Mouse (Mus musculus): ENCODE measurements around the gene Gprc6a.

Gprc6a gene

GRCm38 (mm10) chr10:51631411-51632136 is at the start of gene Gprc6a:
TSS of gene Gprc6a (minus strand) at chr10:51631461.
- in situ Hi-C loops (cut with MboI; ENCODE audit: low pct_unique_long_range_greater_than_20kb in 1 of 2, low sequenced_read_pairs in 2 of 2, unreplicated experiment in 1 of 2), result no loop called here

DNA sequence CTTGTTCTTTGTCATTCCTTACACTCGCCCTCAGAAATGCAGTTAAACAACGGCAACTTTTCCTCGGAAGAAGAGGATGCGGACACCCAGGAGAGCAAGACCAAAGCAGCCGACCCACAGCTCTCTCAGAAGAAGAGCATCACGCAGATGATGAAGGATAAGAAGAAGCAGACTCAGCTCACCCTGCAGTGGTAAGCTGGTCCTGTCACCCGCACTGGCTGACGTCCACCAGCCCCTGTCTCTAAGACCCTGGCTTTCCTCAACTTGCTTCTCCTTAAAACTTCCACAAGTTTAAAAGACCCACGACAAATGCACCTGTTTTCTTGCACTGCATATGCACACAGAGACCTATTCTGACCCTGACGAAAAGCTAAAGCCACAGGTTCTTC is 47.0 kb upstream of the Gprc6a start:
- in situ Hi-C loops (cut with MboI; ENCODE audit: low pct_unique_long_range_greater_than_20kb in 1 of 2, low sequenced_read_pairs in 2 of 2, unreplicated experiment in 1 of 2), result no loop called here

GRCm38 (mm10) chr10:51677548-51678250 is 46.4 kb upstream of the Gprc6a start, which contains the start of gene Rfx6:
TSS of gene Rfx6 (plus strand) at chr10:51677756.
- in situ Hi-C loops (cut with MboI; ENCODE audit: low pct_unique_long_range_greater_than_20kb in 1 of 2, low sequenced_read_pairs in 2 of 2, unreplicated experiment in 1 of 2), result no loop called here

GRCm38 (mm10) chr10:51672082-51672779 is 41.0 kb upstream of the Gprc6a start:
- in situ Hi-C loops (cut with MboI; ENCODE audit: low pct_unique_long_range_greater_than_20kb in 1 of 2, low sequenced_read_pairs in 2 of 2, unreplicated experiment in 1 of 2), result no loop called here

GRCm38 (mm10) chr10:51671583-51671982 is 40.3 kb upstream of the Gprc6a start:
- in situ Hi-C loops (cut with MboI; ENCODE audit: low pct_unique_long_range_greater_than_20kb in 1 of 2, low sequenced_read_pairs in 2 of 2, unreplicated experiment in 1 of 2), result no loop called here

- in situ Hi-C loops (cut with MboI; ENCODE audit: low pct_unique_long_range_greater_than_20kb in 1 of 2, low sequenced_read_pairs in 2 of 2, unreplicated experiment in 1 of 2), result no loop called here
Observed at GRCm38 (mm10) chr10:51669334-51669733, 38.1 kb upstream of the Gprc6a start.

DNA sequence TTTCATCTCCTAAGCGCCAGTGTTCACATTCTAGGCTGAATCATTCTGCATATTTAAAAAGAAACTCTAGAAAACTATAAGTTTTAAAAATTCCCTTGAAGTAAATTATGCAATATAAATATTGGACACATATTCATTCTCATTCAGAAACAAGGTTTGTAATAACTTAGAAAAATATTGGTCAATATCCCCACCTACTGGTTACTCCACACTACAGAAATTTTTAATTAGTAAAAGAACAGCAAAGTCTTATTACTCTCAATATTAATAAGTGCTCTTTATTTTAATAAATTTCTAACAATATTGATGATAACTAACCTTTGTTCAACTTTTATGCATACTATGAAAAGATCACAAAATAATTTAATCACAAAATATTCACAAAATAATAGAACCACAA is 26.1 kb upstream of the Gprc6a start:
- in situ Hi-C loops (cut with MboI; ENCODE audit: low pct_unique_long_range_greater_than_20kb in 1 of 2, low sequenced_read_pairs in 2 of 2, unreplicated experiment in 1 of 2), result no loop called here

GRCm38 (mm10) chr10:51649506-51650221 is 18.4 kb upstream of the Gprc6a start:
- in situ Hi-C loops (cut with MboI; ENCODE audit: low pct_unique_long_range_greater_than_20kb in 1 of 2, low sequenced_read_pairs in 2 of 2, unreplicated experiment in 1 of 2), result no loop called here

GRCm38 (mm10) chr10:51621193-51621592 is 10.1 kb downstream of the Gprc6a start:
- in situ Hi-C loops (cut with MboI; ENCODE audit: low pct_unique_long_range_greater_than_20kb in 1 of 2, low sequenced_read_pairs in 2 of 2, unreplicated experiment in 1 of 2), result no loop called here

DNA sequence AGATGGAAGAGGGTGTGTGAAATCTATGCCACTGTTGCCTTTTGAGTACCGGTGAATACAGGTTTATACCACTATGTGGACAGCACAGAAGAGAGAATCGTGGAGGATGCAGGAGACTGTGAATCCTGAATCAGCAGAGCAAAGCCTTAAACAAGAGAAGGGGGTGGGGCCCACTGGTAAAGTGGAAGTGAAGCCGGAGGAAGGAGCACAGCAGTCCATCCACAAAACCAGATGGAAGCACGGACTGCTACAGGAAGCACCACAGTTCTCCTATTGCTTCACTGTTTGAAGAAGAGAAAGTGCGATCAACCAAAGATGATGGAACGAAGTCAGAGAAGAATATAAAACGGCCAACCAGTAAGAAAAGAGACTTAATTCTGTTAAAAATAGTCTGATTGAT is 11.1 kb downstream of the Gprc6a start:
- in situ Hi-C loops (cut with MboI; ENCODE audit: low pct_unique_long_range_greater_than_20kb in 1 of 2, low sequenced_read_pairs in 2 of 2, unreplicated experiment in 1 of 2), result no loop called here

DNA sequence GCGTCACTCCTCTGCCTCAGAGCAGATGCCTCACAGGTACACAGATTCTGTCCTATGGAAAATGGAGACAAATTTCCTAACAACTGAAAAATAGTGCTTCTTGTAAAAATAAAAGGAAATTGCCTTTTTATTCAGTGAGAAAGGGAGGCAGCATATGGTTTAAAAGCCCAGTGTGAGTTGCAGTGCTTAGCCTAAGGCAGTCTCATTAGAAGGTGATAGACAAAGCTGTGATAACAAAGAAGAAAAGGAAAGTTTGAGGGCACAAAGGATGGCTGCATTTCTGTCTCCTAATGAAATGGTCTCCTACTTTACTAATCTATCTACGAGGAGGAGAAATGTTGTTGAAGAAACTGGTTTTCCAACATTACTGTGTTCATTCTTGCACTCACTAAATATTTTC is 12.7 kb downstream of the Gprc6a start:
- in situ Hi-C loops (cut with MboI; ENCODE audit: low pct_unique_long_range_greater_than_20kb in 1 of 2, low sequenced_read_pairs in 2 of 2, unreplicated experiment in 1 of 2), result no loop called here

DNA sequence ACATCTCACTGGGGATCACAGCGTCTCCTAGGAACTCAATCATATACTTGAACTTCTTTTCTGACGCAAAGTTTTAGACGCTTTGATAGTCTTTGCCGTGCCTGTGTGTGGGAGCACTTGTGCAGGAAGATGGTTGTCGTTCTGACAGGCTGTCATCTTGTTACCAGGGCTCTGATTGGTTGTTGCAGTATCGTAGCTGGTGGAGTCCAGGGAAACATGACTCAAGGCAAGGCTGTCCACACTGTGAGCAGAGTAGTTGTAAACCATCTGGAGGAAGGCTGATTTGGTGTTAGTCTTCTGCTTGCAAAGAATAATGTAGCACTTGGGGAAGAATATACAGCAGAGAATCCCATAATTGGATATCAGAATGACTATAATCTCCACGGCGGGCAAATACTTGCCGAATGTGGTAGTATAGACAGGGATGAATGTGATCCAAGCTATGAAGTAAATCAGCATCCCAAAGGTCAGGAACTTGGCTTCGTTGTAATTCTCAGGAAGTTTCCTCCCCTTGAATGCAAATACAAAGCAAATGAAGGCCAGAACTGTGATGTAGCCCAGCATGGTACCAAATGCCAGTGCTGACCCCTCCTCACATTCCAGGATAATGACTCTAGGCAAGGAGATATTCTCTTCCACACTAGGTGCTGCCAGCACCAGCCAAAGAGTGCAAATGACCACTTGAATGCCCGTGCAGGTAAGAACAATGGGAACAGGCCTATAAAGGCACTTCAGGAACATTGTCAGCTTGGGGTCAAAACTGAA is 16.3 kb downstream of the Gprc6a start:
- in situ Hi-C loops (cut with MboI; ENCODE audit: low pct_unique_long_range_greater_than_20kb in 1 of 2, low sequenced_read_pairs in 2 of 2, unreplicated experiment in 1 of 2), result no loop called here

DNA sequence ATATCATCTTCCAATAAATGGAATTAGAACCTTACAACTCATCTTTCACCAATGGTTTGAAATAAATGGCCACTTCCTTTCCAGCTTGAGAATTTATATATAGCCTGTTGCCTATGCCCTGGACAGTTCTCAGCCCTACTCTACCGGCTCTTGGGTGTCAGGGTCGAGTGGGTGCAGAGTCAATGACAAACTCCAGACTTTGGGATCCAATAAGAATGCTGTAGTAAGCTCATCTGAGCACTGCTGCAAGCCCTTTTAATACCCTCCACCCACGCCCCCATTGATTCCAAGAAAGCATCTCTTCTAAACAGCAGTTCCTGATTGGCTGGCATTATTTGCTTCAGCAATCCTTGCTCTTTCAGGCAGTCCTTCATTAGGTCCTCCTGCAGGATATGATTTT is 17.8 kb downstream of the Gprc6a start:
- in situ Hi-C loops (cut with MboI; ENCODE audit: low pct_unique_long_range_greater_than_20kb in 1 of 2, low sequenced_read_pairs in 2 of 2, unreplicated experiment in 1 of 2), result no loop called here

GRCm38 (mm10) chr10:51611969-51612682 is 19.1 kb downstream of the Gprc6a start:
- in situ Hi-C loops (cut with MboI; ENCODE audit: low pct_unique_long_range_greater_than_20kb in 1 of 2, low sequenced_read_pairs in 2 of 2, unreplicated experiment in 1 of 2), result no loop called here

DNA sequence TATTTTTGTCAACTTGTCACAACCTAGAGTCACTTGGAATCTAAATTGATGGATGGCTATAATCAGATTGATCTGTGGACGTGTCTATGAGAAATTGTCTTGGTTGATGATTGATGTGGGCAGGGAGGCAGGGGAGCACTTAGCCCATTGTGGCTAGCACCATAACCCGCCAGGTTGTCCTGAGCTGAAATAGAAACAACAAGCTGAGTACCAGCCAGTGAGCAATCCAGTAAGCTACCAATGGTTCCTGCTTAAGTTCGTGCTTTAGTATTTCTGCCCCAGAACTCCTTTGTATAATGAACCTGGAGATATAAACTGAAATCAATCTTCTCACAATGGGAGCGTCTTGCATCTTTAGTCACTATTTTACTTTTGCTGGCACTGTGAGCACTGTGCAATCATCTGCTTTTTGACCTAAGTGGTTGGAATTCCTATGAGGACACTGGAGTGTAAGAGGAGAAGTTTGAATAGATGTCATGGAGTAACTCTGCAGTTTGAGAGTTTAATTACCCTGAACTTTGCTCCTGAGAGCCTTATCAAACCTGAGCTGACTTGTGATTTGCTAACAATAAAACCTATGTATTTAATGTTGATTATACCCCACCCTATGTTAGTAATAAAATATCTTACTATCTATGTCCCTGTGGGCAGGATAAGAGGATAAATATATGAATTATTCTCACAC is 21.4 kb downstream of the Gprc6a start:
- in situ Hi-C loops (cut with MboI; ENCODE audit: low pct_unique_long_range_greater_than_20kb in 1 of 2, low sequenced_read_pairs in 2 of 2, unreplicated experiment in 1 of 2), result no loop called here

DNA sequence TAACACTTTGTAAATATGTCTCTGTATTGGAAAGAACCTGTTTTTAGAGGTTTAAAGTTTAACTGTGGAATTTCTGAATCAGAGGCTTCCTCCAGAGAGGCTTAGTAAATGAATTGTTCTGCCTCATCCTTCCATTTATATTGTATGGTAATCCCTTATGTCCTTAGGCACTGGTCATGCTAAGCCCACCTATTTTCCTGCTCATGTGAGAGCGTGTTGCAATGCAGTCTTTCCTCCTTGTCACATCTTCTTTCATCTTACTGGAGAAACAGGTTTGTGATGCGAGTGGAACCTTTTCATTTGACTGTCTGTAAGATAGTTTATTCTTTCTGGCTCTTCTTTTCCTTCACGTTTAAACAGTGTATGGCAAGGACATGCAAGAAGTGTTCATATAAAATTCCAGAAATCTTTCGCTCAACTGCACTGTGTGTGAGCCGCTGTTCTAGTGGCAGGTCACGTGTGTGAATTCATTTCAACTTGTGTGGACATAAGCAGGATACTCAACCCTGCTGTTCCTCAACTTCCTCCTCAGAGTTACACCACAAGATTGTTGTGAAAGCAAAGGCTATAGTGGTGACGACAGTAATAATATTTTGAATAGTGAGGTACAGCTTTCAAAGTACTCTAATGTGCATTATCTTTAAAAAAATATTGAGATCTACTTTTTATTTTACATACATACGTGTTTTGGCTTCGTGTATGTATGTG is 34.2 kb downstream of the Gprc6a start:
- in situ Hi-C loops (cut with MboI; ENCODE audit: low pct_unique_long_range_greater_than_20kb in 1 of 2, low sequenced_read_pairs in 2 of 2, unreplicated experiment in 1 of 2), result no loop called here

Measured in mouse embryonic stem cell (cell line).